Comparison of ENCODE assay signal across 29 mouse cellular contexts in genomic region chr6:115932391-115932790, GRCm38 (mm10). TPM values are rescaled to one million over a fixed set of nuclear protein-coding genes. Genes with fewer than 3 reads are reported as not detected.
"Had no signal": no experiment of that assay in that cellular context is flagged by ENCODE, and none has a peak within 500 bp of the region (broad histone marks: within the 10 kb centered on the region; RNA-seq: fewer than 3 reads in every experiment).

No protein-coding gene starts in this region.

- H3K4me2 ChIP-seq: liver, embryonic 11.5 days; lung, embryonic 14.5 days; midbrain, embryonic 11.5 days had no signal

- DNase-seq: kidney, adult 2 months; kidney, postnatal 10 days; kidney, postnatal 36 days; liver, postnatal 0 days; lung, embryonic 14.5 days; lung, postnatal 10 days; lung, postnatal 4 days; midbrain, embryonic 14.5 days; right cerebral cortex, postnatal 25 days; thymus, adult 18-20 months; thymus, postnatal 4 days had no signal

- H3K9ac ChIP-seq: liver, embryonic 14.5 days; liver, postnatal 0 days; lung, embryonic 14.5 days had no signal

- H3K27ac ChIP-seq: liver, embryonic 14.5 days had no signal

- ATAC-seq: liver, postnatal 0 days had no signal

RNA-seq across cellular contexts. Expression of gene Rho, which starts 0.8 kb away (rescaled TPM):
- total RNA-seq: megakaryocyte-erythroid progenitor cell, adult 5-6 weeks had no signal
- polyA plus RNA-seq: kidney, embryonic 14.5 days; liver, embryonic 11.5 days; liver, postnatal 0 days; midbrain, embryonic 11.5 days; neural tube, embryonic 11.5 days had no signal

RNA-seq across cellular contexts. Expression of gene H1foo, which starts 12.3 kb away (rescaled TPM):
- total RNA-seq: layer of hippocampus, postnatal 14 days; left cerebral cortex, adult 18-20 months; left cerebral cortex, postnatal 10 days; left cerebral cortex, postnatal 36 days; megakaryocyte progenitor cell, adult 5-6 weeks; megakaryocyte-erythroid progenitor cell, adult 5-6 weeks; midbrain, postnatal 0 days had no signal
- polyA plus RNA-seq: kidney, adult 2 months; kidney, embryonic 14.5 days; limb, embryonic 11.5 days; limb, embryonic 14.5 days; liver, embryonic 11.5 days; liver, embryonic 14.5 days; liver, postnatal 0 days; lung, embryonic 14.5 days; midbrain, embryonic 11.5 days; midbrain, embryonic 14.5 days; midbrain, postnatal 0 days; neural tube, embryonic 11.5 days; neural tube, embryonic 14.5 days; spleen, adult 2 months; stomach, embryonic 16.5 days; testis, adult 2 months had no signal
